Mouse (Mus musculus): ENCODE data around the gene Snx9. TPM values are rescaled to one million over a fixed set of nuclear protein-coding genes. Genes with fewer than 3 reads are reported as not detected.
A peak's percentile ranks its signal among the peaks of the same experiment; 100 is the strongest.

Gene Snx9
- polyA plus RNA-seq, 1 experiment from 2014 or later, result 9.5 TPM

GRCm38 (mm10) chr17:5968562-5968961 lies 127.4 kb downstream of the Snx9 start:
- H3K4me2 ChIP-seq, result no peak overlapping the region
- 65% methylated on average over 6 of the region's 6 CpGs for WGBS
- H3K36me3 ChIP-seq, result no peaks in the 10 kb centered on the region
- no peak overlapping the region for H3K9ac ChIP-seq
- H3K9me3 ChIP-seq, result no peaks in the 10 kb centered on the region
- H3K27me3 ChIP-seq, result no peaks in the 10 kb centered on the region
- H3K4me1 ChIP-seq (replicated peaks), result peaks cover 3% of the 10 kb centered on the region; the same call in 1 of the 2 replicates
- ATAC-seq (ENCODE audit: low read depth), result no peak
- H3K27ac ChIP-seq (replicated peaks), result no peak overlapping the region
- H3K4me3 ChIP-seq, result no peak overlapping the region

GRCm38 (mm10) chr17:5969246-5969645 lies 128.1 kb downstream of the Snx9 start:
- no peaks in the 10 kb centered on the region for H3K36me3 ChIP-seq
- H3K4me1 ChIP-seq (replicated peaks), result peaks cover 3% of the 10 kb centered on the region; the same call in 1 of the 2 replicates
- H3K27me3 ChIP-seq, result no peaks in the 10 kb centered on the region
- no peaks in the 10 kb centered on the region for H3K9me3 ChIP-seq
- no peak overlapping the region for H3K4me3 ChIP-seq
- no peak overlapping the region for H3K27ac ChIP-seq (replicated peaks)
- H3K4me2 ChIP-seq, result no peak overlapping the region
- WGBS, result 52% methylated on average over 3 of the region's 3 CpGs
- no peak for ATAC-seq (ENCODE audit: low read depth)
- H3K9ac ChIP-seq, result no peak overlapping the region

GRCm38 (mm10) chr17:5970298-5970821 lies 129.2 kb downstream of the Snx9 start:
- Histone ChIP-seq H3K27me3 (no peaks in the 10 kb centered on the region), H3K27ac (replicated peaks) (no peak overlapping the region), H3K4me1 (replicated peaks) (peaks cover 8% of the 10 kb centered on the region), H3K36me3 (no peaks in the 10 kb centered on the region), H3K9me3 (no peaks in the 10 kb centered on the region), H3K4me2 (no peak overlapping the region), H3K9ac (no peak overlapping the region), H3K4me3 (no peak overlapping the region)
- WGBS, result 87% methylated on average over 5 of the region's 5 CpGs
- no peak for ATAC-seq (ENCODE audit: low read depth)

DNA sequence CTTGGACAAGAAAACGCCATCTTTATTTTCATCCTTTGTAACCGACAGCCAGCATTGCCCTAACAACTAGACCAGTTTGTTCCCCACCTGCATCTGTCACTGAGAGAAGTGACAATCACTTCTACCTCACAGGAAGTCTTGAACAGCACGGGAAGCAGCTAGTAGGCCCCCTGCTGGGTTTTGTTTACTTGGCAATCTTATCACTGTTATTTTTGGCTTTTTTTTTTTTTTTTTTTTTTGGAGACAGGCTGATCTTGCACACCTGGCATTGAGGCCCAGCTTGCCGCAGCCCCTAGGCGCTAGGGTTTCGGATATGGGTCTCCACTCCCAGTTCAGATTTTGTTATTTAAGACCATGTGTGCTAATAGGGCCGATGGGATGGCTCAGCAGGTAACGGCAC lies 132.4 kb downstream of the Snx9 start:
- Histone ChIP-seq H3K4me1 (replicated peaks) (peaks cover 26% of the 10 kb centered on the region), H3K36me3 (no peaks in the 10 kb centered on the region), H3K27me3 (no peaks in the 10 kb centered on the region), H3K9ac (no peak overlapping the region), H3K9me3 (no peaks in the 10 kb centered on the region), H3K4me2 (no peak overlapping the region), H3K4me3 (no peak overlapping the region), H3K27ac (replicated peaks) (no peak overlapping the region)
- no peak for ATAC-seq (ENCODE audit: low read depth)
- 73% methylated on average over 8 of the region's 8 CpGs for WGBS

- WGBS, result 45% methylated on average over 23 of the region's 23 CpGs
- H3K4me2 ChIP-seq, result peak overlapping the region; percentile 27
- peak; percentile 50; the same call in 1 of the 2 replicates for ATAC-seq (ENCODE audit: low read depth)
- no peak overlapping the region for H3K4me3 ChIP-seq
- H3K9me3 ChIP-seq, result no peaks in the 10 kb centered on the region
- H3K9ac ChIP-seq, result peak overlapping the region; percentile 41; the same call in 1 of the 2 replicates
- H3K4me1 ChIP-seq (replicated peaks), result peaks cover 23% of the 10 kb centered on the region
- no peaks in the 10 kb centered on the region for H3K27me3 ChIP-seq
- H3K36me3 ChIP-seq, result no peaks in the 10 kb centered on the region
- H3K27ac ChIP-seq (replicated peaks), result no peak overlapping the region
Measured at GRCm38 (mm10) chr17:5975099-5975977, 134.2 kb downstream of the Snx9 start.

GRCm38 (mm10) chr17:5976221-5977055 lies 135.3 kb downstream of the Snx9 start:
- Histone ChIP-seq H3K27ac (replicated peaks) (no peak overlapping the region), H3K4me2 (no peak overlapping the region), H3K4me1 (replicated peaks) (peaks cover 23% of the 10 kb centered on the region), H3K27me3 (no peaks in the 10 kb centered on the region), H3K9ac (no peak overlapping the region), H3K4me3 (no peak overlapping the region), H3K36me3 (no peaks in the 10 kb centered on the region), H3K9me3 (no peaks in the 10 kb centered on the region)
- no peak for ATAC-seq (ENCODE audit: low read depth)
- WGBS, result 80% methylated on average over 20 of the region's 20 CpGs

GRCm38 (mm10) chr17:5977056-5977920 lies 136.2 kb downstream of the Snx9 start:
- WGBS, result 63% methylated on average over 16 of the region's 16 CpGs
- no peak for ATAC-seq (ENCODE audit: low read depth)

GRCm38 (mm10) chr17:5977921-5978504 lies 136.9 kb downstream of the Snx9 start:
- Histone ChIP-seq H3K27ac (replicated peaks) (no peak overlapping the region), H3K27me3 (no peaks in the 10 kb centered on the region), H3K4me3 (no peak overlapping the region), H3K4me1 (replicated peaks) (peaks cover 24% of the 10 kb centered on the region), H3K4me2 (no peak overlapping the region), H3K9ac (no peak overlapping the region), H3K9me3 (no peaks in the 10 kb centered on the region), H3K36me3 (no peaks in the 10 kb centered on the region)
- no peak for ATAC-seq (ENCODE audit: low read depth)
- 73% methylated on average over 8 of the region's 8 CpGs for WGBS

More at GRCm38 (mm10) chr17:5977056-5977920, 136.2 kb downstream of the Snx9 start:
- Histone ChIP-seq H3K36me3 (no peaks in the 10 kb centered on the region), H3K9me3 (no peaks in the 10 kb centered on the region), H3K27me3 (no peaks in the 10 kb centered on the region), H3K27ac (replicated peaks) (no peak overlapping the region), H3K4me3 (no peak overlapping the region), H3K4me2 (no peak overlapping the region), H3K4me1 (replicated peaks) (peaks cover 23% of the 10 kb centered on the region), H3K9ac (no peak overlapping the region)

DNA sequence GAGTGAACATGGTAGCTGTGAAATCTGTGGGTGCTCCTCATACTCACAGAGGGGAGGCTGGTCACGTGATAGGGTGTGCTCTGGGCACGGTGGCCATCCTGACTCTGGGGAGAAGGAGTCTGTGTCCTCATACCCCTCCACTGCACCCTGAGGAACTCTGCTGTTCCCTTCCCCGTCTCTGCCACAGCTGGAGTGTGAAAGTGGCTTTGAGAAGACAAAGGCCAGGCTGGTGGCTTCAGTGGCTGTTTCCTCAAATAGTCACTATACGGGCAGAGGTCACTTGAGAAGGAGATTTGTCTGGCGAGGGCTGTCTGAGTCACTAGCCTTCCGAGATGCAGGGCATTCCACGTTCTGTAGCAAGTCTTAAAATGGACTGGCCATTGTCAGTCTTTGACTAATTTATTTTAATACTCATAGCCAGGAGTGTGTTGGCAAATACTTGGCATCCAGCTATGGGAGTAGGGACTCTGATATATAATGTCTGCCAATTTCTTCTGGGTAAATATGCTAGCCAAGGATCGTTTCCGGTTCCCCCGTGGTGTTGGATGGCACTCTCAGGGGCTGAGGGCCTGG lies 137.5 kb downstream of the Snx9 start:
- ATAC-seq (ENCODE audit: low read depth), result no peak
- Histone ChIP-seq H3K4me2 (no peak overlapping the region), H3K9ac (no peak overlapping the region), H3K4me1 (replicated peaks) (peaks cover 27% of the 10 kb centered on the region), H3K4me3 (no peak overlapping the region), H3K27me3 (no peaks in the 10 kb centered on the region), H3K27ac (replicated peaks) (no peak overlapping the region), H3K36me3 (no peaks in the 10 kb centered on the region), H3K9me3 (no peaks in the 10 kb centered on the region)
- 77% methylated on average over 10 of the region's 10 CpGs for WGBS

- no peak overlapping the region for H3K9ac ChIP-seq
- 45% methylated on average over 6 of the region's 6 CpGs for WGBS
- H3K4me1 ChIP-seq (replicated peaks), result peaks cover 17% of the 10 kb centered on the region
- H3K27ac ChIP-seq (replicated peaks), result no peak overlapping the region
- no peak overlapping the region for H3K4me2 ChIP-seq
- H3K4me3 ChIP-seq, result no peak overlapping the region
- H3K36me3 ChIP-seq, result no peaks in the 10 kb centered on the region
- H3K9me3 ChIP-seq, result no peaks in the 10 kb centered on the region
- ATAC-seq (ENCODE audit: low read depth), result no peak
- no peaks in the 10 kb centered on the region for H3K27me3 ChIP-seq
Measured at GRCm38 (mm10) chr17:5980860-5981259, 139.7 kb downstream of the Snx9 start.

Measured in neural tube, embryonic 13.5 days (tissue).